Mouse (Mus musculus) liver, adult 2 months (tissue): ENCODE results near the gene Syn3.

Experiments
- CTCF ChIP-seq: fragments of 200-500 bp; IDR thresholded peaks from 2 replicates; pipeline ENCODE4 v1.5.1; 2011; ENCODE audit warnings: low read depth, low read length, control low read depth
- POLR2A ChIP-seq: fragments of 200-500 bp; IDR thresholded peaks from 2 replicates; pipeline ENCODE4 v1.6.1; 2011; ENCODE audit warnings: low read length, control low read depth; ENCODE audit not compliant: insufficient read depth; ENCODE audit errors: extremely low read depth

GRCm38 (mm10) chr10:86134336-86134735, 364.4 kb downstream of the Syn3 start:
- TF ChIP-seq CTCF, result no peak
- TF ChIP-seq POLR2A, result no peak
